Mouse (Mus musculus): Measurements from ENCODE around the gene Olfr554. TPM values are rescaled to one million over a fixed set of nuclear protein-coding genes. Genes with fewer than 3 reads are reported as not detected.
A peak's percentile ranks its signal among the peaks of the same experiment; 100 is the strongest.

The Olfr554 gene
- polyA plus RNA-seq, 1 experiment from 2014 or later: not detected

DNA sequence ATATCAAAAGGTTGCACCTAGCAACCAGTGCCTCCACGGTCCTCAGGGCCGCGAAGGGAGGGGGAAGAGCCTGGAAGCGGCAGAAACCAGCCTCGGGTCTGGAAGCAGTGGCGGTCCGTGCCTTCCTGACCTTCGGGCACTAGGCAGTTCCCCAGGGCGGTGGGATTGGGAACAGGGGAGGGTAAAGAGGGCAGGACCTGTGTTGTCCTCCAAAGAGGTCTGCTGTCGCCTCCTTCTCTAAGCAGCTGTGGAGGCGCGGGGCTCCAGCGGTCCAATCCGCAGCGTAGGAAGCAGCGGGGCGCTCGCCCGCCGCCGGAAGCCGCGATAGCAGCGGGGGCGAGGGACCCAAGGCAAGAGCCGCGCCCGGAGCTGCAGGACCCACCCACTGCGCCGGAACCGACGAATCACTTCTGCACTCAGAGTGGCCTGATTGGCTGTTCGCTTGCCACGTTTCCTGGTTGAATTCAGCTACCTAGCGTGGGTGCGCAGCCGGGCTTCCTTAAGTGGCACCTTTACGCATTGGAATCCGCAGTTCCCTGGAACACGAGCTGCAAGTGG, 48.8 kb downstream of the Olfr554 start, which contains the start of gene Trim68:
Gene Trim68 (minus strand): TSS at position 384 of the 558 bp plus-strand sequence.
- 0 out of 2 replicates have a peak, but pooled peaks cover 4% of the 10 kb centered on the region for H3K4me1 ChIP-seq
- H3K27me3 ChIP-seq: no peaks in the 10 kb centered on the region
- H3K4me3 ChIP-seq: peak within 1 kb of the TSS; percentile 63
- no peaks in the 10 kb centered on the region for H3K9me3 ChIP-seq
- H3K36me3 ChIP-seq: no peaks in the 10 kb centered on the region
- ATAC-seq (replicated peaks): peak; percentile 99
- under 1% methylated on average over 40 of the region's 40 CpGs for WGBS
- peak within 1 kb of the TSS; percentile 72 for H3K9ac ChIP-seq (replicated peaks)
- H3K4me2 ChIP-seq (replicated peaks): peak within 1 kb of the TSS; percentile 85
- H3K27ac ChIP-seq (replicated peaks): peak within 1 kb of the TSS; percentile 56; the same call in 1 of the 2 replicates

Other genes starting within 250 kb of the Olfr554 start
- 95.7 and 101 TPM in 2 replicates for gene Rrm1, start 196.7 kb upstream of the Olfr554 start, polyA plus RNA-seq (2015; fragmentation: Nextera tagmentation; extraction: Ambion mirVana)
- 0.23 and 0.38 TPM in 2 replicates for gene Olfr543, start 156.8 kb upstream of the Olfr554 start, polyA plus RNA-seq (2015; fragmentation: Nextera tagmentation; extraction: Ambion mirVana)
- 0.06 and 0.13 TPM in 2 replicates for gene Olfr544, start 150.1 kb upstream of the Olfr554 start, polyA plus RNA-seq (2015; fragmentation: Nextera tagmentation; extraction: Ambion mirVana)
- gene Olfr545, start 138.9 kb upstream of the Olfr554 start, polyA plus RNA-seq (2015; fragmentation: Nextera tagmentation; extraction: Ambion mirVana): 0.05 and 0.15 TPM in 2 replicates
- not detected in 2 replicates for gene Olfr547, start 103.7 kb upstream of the Olfr554 start, polyA plus RNA-seq (2015; fragmentation: Nextera tagmentation; extraction: Ambion mirVana)
- not detected in 2 replicates for gene Olfr548-ps1, start 97.5 kb upstream of the Olfr554 start, polyA plus RNA-seq (2015; fragmentation: Nextera tagmentation; extraction: Ambion mirVana)
- gene Olfr549, start 88.6 kb upstream of the Olfr554 start, polyA plus RNA-seq (2015; fragmentation: Nextera tagmentation; extraction: Ambion mirVana): not detected in 2 replicates
- 0.06 TPM in 1 of 2 replicates, not detected in the other for gene Trim21, start 72.9 kb upstream of the Olfr554 start, polyA plus RNA-seq (2015; fragmentation: Nextera tagmentation; extraction: Ambion mirVana)
- not detected in 2 replicates for gene Olfr550, start 67.0 kb upstream of the Olfr554 start, polyA plus RNA-seq (2015; fragmentation: Nextera tagmentation; extraction: Ambion mirVana)
- gene Olfr551, start 46.5 kb upstream of the Olfr554 start, polyA plus RNA-seq (2015; fragmentation: Nextera tagmentation; extraction: Ambion mirVana): not detected in 2 replicates
- not detected in 2 replicates for gene Olfr552, start 40.7 kb upstream of the Olfr554 start, polyA plus RNA-seq (2015; fragmentation: Nextera tagmentation; extraction: Ambion mirVana)
- not detected in 2 replicates for gene Olfr553, start 20.2 kb upstream of the Olfr554 start, polyA plus RNA-seq (2015; fragmentation: Nextera tagmentation; extraction: Ambion mirVana)
- gene Olfr555, start 20.4 kb downstream of the Olfr554 start, polyA plus RNA-seq (2015; fragmentation: Nextera tagmentation; extraction: Ambion mirVana): not detected in 2 replicates
- gene Olfr556, start 26.5 kb downstream of the Olfr554 start, polyA plus RNA-seq (2015; fragmentation: Nextera tagmentation; extraction: Ambion mirVana): not detected in 2 replicates
- gene Trim68, start 48.9 kb downstream of the Olfr554 start, polyA plus RNA-seq (2015; fragmentation: Nextera tagmentation; extraction: Ambion mirVana): 6.6 and 6.7 TPM in 2 replicates
- gene Olfr557, start 57.5 kb downstream of the Olfr554 start, polyA plus RNA-seq (2015; fragmentation: Nextera tagmentation; extraction: Ambion mirVana): not detected in 2 replicates
- not detected in 2 replicates for gene Olfr558, start 63.8 kb downstream of the Olfr554 start, polyA plus RNA-seq (2015; fragmentation: Nextera tagmentation; extraction: Ambion mirVana)
- gene Olfr33, start 80.6 kb downstream of the Olfr554 start, polyA plus RNA-seq (2015; fragmentation: Nextera tagmentation; extraction: Ambion mirVana): not detected in 2 replicates
- gene Olfr559, start 89.1 kb downstream of the Olfr554 start, polyA plus RNA-seq (2015; fragmentation: Nextera tagmentation; extraction: Ambion mirVana): not detected in 2 replicates
- gene Olfr560, start 120.9 kb downstream of the Olfr554 start, polyA plus RNA-seq (2015; fragmentation: Nextera tagmentation; extraction: Ambion mirVana): not detected in 2 replicates
- 0.05 and 0.14 TPM in 2 replicates for gene Olfr78, start 121.0 kb downstream of the Olfr554 start, polyA plus RNA-seq (2015; fragmentation: Nextera tagmentation; extraction: Ambion mirVana)
- gene Olfr561, start 132.8 kb downstream of the Olfr554 start, polyA plus RNA-seq (2015; fragmentation: Nextera tagmentation; extraction: Ambion mirVana): not detected in 2 replicates
- gene Olfr564, start 165.0 kb downstream of the Olfr554 start, polyA plus RNA-seq (2015; fragmentation: Nextera tagmentation; extraction: Ambion mirVana): not detected in 2 replicates
- not detected in 2 replicates for gene Olfr566, start 220.3 kb downstream of the Olfr554 start, polyA plus RNA-seq (2015; fragmentation: Nextera tagmentation; extraction: Ambion mirVana)
- gene Olfr568, start 238.7 kb downstream of the Olfr554 start, polyA plus RNA-seq (2015; fragmentation: Nextera tagmentation; extraction: Ambion mirVana): not detected in 2 replicates

Measured in forebrain, embryonic 15.5 days (tissue).